Mouse (Mus musculus): ENCODE data around the gene Ddx54. TPM values are rescaled to one million over a fixed set of nuclear protein-coding genes. Genes with fewer than 3 reads are reported as not detected.

Gene Ddx54
- total RNA-seq, 1 experiment from 2014 or later: 38.6 TPM

GRCm38 (mm10) chr5:120579898-120580626 is 32.5 kb upstream of the Ddx54 start:
- DNase-seq: no peak

GRCm38 (mm10) chr5:120582002-120582401 is 30.5 kb upstream of the Ddx54 start:
- no peak for DNase-seq

GRCm38 (mm10) chr5:120583511-120583910 is 29.0 kb upstream of the Ddx54 start:
- no peak for DNase-seq

- no peak for DNase-seq
Measured at GRCm38 (mm10) chr5:120584968-120585367, 27.6 kb upstream of the Ddx54 start.

- DNase-seq: peak; percentile 57
Measured at GRCm38 (mm10) chr5:120586741-120587615, 25.6 kb upstream of the Ddx54 start.

GRCm38 (mm10) chr5:120587616-120587926 is 25.0 kb upstream of the Ddx54 start:
- peak; percentile 29 for DNase-seq

GRCm38 (mm10) chr5:120587940-120588568 is 24.5 kb upstream of the Ddx54 start:
- no peak for DNase-seq

GRCm38 (mm10) chr5:120588569-120589094 is 23.9 kb upstream of the Ddx54 start, which contains the start of the genes Tpcn1 and Iqcd:
Gene Tpcn1, minus strand, starts transcription at chr5:120588673.
Gene Iqcd, plus strand, starts transcription at chr5:120589016.
- peak; percentile 100 for DNase-seq

- peak; percentile 74 for DNase-seq
Measured at GRCm38 (mm10) chr5:120590356-120591010, 22.1 kb upstream of the Ddx54 start.

- peak; percentile 37 for DNase-seq
Measured at GRCm38 (mm10) chr5:120592141-120592540, 20.4 kb upstream of the Ddx54 start.

- no peak for DNase-seq
Measured at GRCm38 (mm10) chr5:120594485-120594884, 18.1 kb upstream of the Ddx54 start.

- DNase-seq: no peak
Measured at GRCm38 (mm10) chr5:120599625-120600024, 12.9 kb upstream of the Ddx54 start.

- DNase-seq: peak; percentile 72
Measured at GRCm38 (mm10) chr5:120600946-120601668, 11.4 kb upstream of the Ddx54 start.

- no peak for DNase-seq
Measured at GRCm38 (mm10) chr5:120602210-120602609, 10.3 kb upstream of the Ddx54 start.

GRCm38 (mm10) chr5:120603515-120603914 is 9.0 kb upstream of the Ddx54 start:
- DNase-seq: no peak

- peak; percentile 90 for DNase-seq
Measured at GRCm38 (mm10) chr5:120604839-120605238, 7.7 kb upstream of the Ddx54 start.

- DNase-seq: no peak
Measured at GRCm38 (mm10) chr5:120605241-120605661, 7.3 kb upstream of the Ddx54 start.

- DNase-seq: peak; percentile 95
Measured at GRCm38 (mm10) chr5:120605688-120606087, 6.9 kb upstream of the Ddx54 start.

- DNase-seq: peak; percentile 11
Measured at GRCm38 (mm10) chr5:120606590-120607200, 5.8 kb upstream of the Ddx54 start.

- no peak for DNase-seq
Measured at GRCm38 (mm10) chr5:120607335-120607734, 5.2 kb upstream of the Ddx54 start.

GRCm38 (mm10) chr5:120609246-120609775 is 3.2 kb upstream of the Ddx54 start:
- no peak for DNase-seq

All from adrenal gland, postnatal 14 days (tissue).